Comparison of ENCODE assay signal across 9 mouse cellular contexts in genomic region chr9:58268384-58269313, GRCm38 (mm10). TPM values are rescaled to one million over a fixed set of nuclear protein-coding genes. Genes with fewer than 3 reads are reported as not detected.
DNase-seq lines count a peak whose midpoint lies in the region; ATAC-seq lines count a peak whose summit lies in the region.
"Had no signal": no experiment of that assay in that cellular context is flagged by ENCODE, and none has a peak within 500 bp of the region (broad histone marks: within the 10 kb centered on the region; RNA-seq: fewer than 3 reads in every experiment).

No protein-coding gene starts in this region.

- H3K4me1 ChIP-seq in neural tube, embryonic 15.5 days: no peaks in the 10 kb centered on the region
- H3K4me1 ChIP-seq: hindbrain, embryonic 15.5 days had no signal

- H3K4me3 ChIP-seq in neural tube, embryonic 15.5 days (replicated peaks): no peak overlapping the region
- H3K4me3 ChIP-seq: hindbrain, embryonic 15.5 days had no signal

- DNase-seq in cerebellum, adult 9-11 months: peak; percentile 49
- DNase-seq in cerebellum, adult 9-10 months: no peak
- DNase-seq in neural tube, embryonic 10.5 days (ENCODE audit: extremely low spot score, low spot score): peak; percentile 54
- peak; percentile 78 for DNase-seq in c-Kit-positive CD71-negative TER-119-negative erythroid progenitor cells, embryonic 14.5 days (ENCODE audit: low read depth)
- peak; percentile 88 for DNase-seq in induced T-regulatory cell, adult 2 months (ENCODE audit: low read depth)
- peak; percentile 76 for DNase-seq in lung, postnatal 14 days
- peak; percentile 73 to 83 for DNase-seq in spleen, postnatal 36 days (ENCODE audit: low spot score in 2 of 2)

- no peak overlapping the region for H3K27ac ChIP-seq in neural tube, embryonic 15.5 days (replicated peaks)
- H3K27ac ChIP-seq: hindbrain, embryonic 15.5 days had no signal

- H3K27me3 ChIP-seq in neural tube, embryonic 15.5 days (replicated peaks): no peaks in the 10 kb centered on the region
- H3K27me3 ChIP-seq: hindbrain, embryonic 15.5 days had no signal

- 59% methylated on average over 12 of the region's 12 CpGs for WGBS in neural tube, embryonic 15.5 days

- no peaks in the 10 kb centered on the region for H3K9me3 ChIP-seq in neural tube, embryonic 15.5 days (replicated peaks)
- H3K9me3 ChIP-seq: hindbrain, embryonic 15.5 days had no signal

- H3K9ac ChIP-seq in neural tube, embryonic 15.5 days (replicated peaks): no peak overlapping the region
- H3K9ac ChIP-seq: hindbrain, embryonic 15.5 days had no signal

- no peak for ATAC-seq in neural tube, embryonic 15.5 days (ENCODE audit: low FRiP score)

- 0 out of 2 replicates have a peak, but pooled peaks cover 2% of the 10 kb centered on the region for H3K36me3 ChIP-seq in neural tube, embryonic 15.5 days

- H3K4me2 ChIP-seq in neural tube, embryonic 15.5 days: no peak overlapping the region
- H3K4me2 ChIP-seq: hindbrain, embryonic 15.5 days had no signal

RNA-seq across cellular contexts. Expression of gene Stoml1, which starts 15.7 kb away (rescaled TPM):
- polyA plus RNA-seq in neural tube, embryonic 15.5 days (2015; fragmentation: Nextera tagmentation; extraction: Ambion mirVana): 121 and 136 TPM in 2 replicates

RNA-seq across cellular contexts. Expression of gene Pml, which starts 19.1 kb away (rescaled TPM):
- polyA plus RNA-seq in neural tube, embryonic 15.5 days (2015; fragmentation: Nextera tagmentation; extraction: Ambion mirVana): 3.9 and 8.6 TPM in 2 replicates

RNA-seq across cellular contexts. Expression of gene Loxl1, which starts 44.3 kb away (rescaled TPM):
- polyA plus RNA-seq in neural tube, embryonic 15.5 days (2015; fragmentation: Nextera tagmentation; extraction: Ambion mirVana): 10.2 and 12.1 TPM in 2 replicates
